ENCODE assay signal across 22 mouse cellular contexts in the genomic region with DNA sequence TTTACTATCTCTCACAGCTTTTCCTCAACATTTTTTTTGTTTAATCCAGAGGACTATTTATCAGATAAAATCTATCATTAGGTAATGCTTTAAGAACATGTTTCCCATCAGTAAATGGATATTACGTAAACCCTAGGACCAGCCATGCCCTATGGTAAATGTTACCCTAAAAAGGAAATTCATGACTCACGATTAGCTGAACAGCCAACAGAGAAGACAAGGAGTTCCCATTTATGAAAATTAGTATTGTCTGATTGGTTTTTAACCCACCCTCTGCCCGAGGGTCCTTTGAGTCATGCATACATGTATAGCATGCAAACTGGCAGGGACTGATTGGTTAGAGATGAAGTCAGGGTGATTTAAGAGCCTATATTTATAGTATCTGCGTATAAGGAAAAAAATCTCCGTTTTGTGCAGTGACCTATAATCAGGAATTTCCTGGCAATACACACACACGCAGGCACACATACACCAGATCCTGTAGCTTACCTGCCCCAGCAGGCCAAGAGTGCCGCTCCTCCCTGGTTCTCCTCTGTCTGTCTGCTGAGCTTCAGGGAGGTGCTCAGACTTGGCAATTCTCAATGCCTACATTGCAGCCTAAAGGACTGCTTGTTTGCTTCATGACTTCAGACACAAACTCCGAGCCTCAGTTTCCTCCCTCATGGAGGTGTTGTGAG.
"Had no signal": no experiment of that assay in that cellular context is flagged by ENCODE, and none has a peak within 500 bp of the region (broad histone marks: within the 10 kb centered on the region; RNA-seq: fewer than 3 reads in every experiment).

No protein-coding gene starts in this region.

- H3K36me3 ChIP-seq: intestine, embryonic 15.5 days; midbrain, embryonic 12.5 days; midbrain, embryonic 15.5 days; neural tube, embryonic 12.5 days; neural tube, embryonic 15.5 days; stomach, embryonic 15.5 days had no signal

- H3K9ac ChIP-seq: intestine, embryonic 15.5 days; liver, embryonic 14.5 days; liver, postnatal 0 days; midbrain, embryonic 12.5 days; midbrain, embryonic 15.5 days; neural tube, embryonic 12.5 days; neural tube, embryonic 15.5 days; stomach, embryonic 15.5 days had no signal

- H3K9me3 ChIP-seq: intestine, embryonic 15.5 days; midbrain, embryonic 12.5 days; midbrain, embryonic 15.5 days; neural tube, embryonic 12.5 days; neural tube, embryonic 15.5 days; stomach, embryonic 15.5 days had no signal

- ATAC-seq: intestine, embryonic 15.5 days; liver, postnatal 0 days; midbrain, embryonic 15.5 days had no signal

- H3K27me3 ChIP-seq: intestine, embryonic 15.5 days; midbrain, embryonic 12.5 days; midbrain, embryonic 15.5 days; neural tube, embryonic 12.5 days; neural tube, embryonic 15.5 days; stomach, embryonic 15.5 days had no signal

- H3K27ac ChIP-seq: intestine, embryonic 15.5 days; kidney, postnatal 0 days; layer of hippocampus, adult 2 months; liver, embryonic 14.5 days; macrophage; midbrain, embryonic 12.5 days; midbrain, embryonic 15.5 days; neural tube, embryonic 12.5 days; neural tube, embryonic 15.5 days; stomach, embryonic 15.5 days had no signal

- H3K4me1 ChIP-seq: midbrain, embryonic 12.5 days; midbrain, embryonic 15.5 days; neural tube, embryonic 12.5 days; neural tube, embryonic 15.5 days had no signal

- H3K4me2 ChIP-seq: intestine, embryonic 15.5 days; liver, embryonic 11.5 days; midbrain, embryonic 12.5 days; midbrain, embryonic 15.5 days; neural tube, embryonic 12.5 days; neural tube, embryonic 15.5 days; stomach, embryonic 15.5 days had no signal

- DNase-seq: kidney, adult 11 months; kidney, adult 9 months; kidney, postnatal 25 days; layer of hippocampus, adult 9-11 months; liver, postnatal 0 days; lung, postnatal 10 days; right cerebral cortex, postnatal 25 days; spleen, adult 18-20 months; thymus, adult 2 months; thymus, postnatal 14 days; thymus, postnatal 4 days had no signal

- H3K4me3 ChIP-seq: intestine, embryonic 15.5 days; layer of hippocampus, adult 2 months; midbrain, embryonic 12.5 days; midbrain, embryonic 15.5 days; neural tube, embryonic 12.5 days; neural tube, embryonic 15.5 days; stomach, embryonic 15.5 days had no signal
